Mouse (Mus musculus): ENCODE measurements around the gene Pard3. TPM values are rescaled to one million over a fixed set of nuclear protein-coding genes. Genes with fewer than 3 reads are reported as not detected.

Gene Pard3
- polyA plus RNA-seq, 1 experiment from 2014 or later: 12.7 TPM

DNA sequence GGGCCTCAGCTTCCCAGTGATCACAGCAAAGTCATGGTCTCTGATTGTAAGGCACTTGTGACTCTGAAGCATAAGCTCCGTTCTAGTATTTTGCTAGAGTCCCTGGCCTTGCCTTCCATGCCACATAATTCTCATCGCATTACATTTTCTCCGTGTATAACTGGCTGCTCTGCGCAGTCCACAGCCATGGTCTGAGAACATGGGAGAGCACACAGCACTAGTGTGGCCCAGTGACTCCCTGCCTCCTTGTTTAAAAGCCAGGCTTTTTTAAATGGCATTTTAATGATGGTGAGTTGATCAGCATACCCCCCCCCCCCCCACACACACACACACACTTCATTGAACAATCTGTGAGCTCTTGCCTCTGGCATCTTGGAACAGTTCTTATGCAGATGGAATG lies 508.8 kb downstream of the Pard3 start:
- H3K4me1 ChIP-seq (ENCODE audit: control insufficient read depth, insufficient read depth, low read length): no peaks in the 10 kb centered on the region
- no peak overlapping the region for H3K27ac ChIP-seq (ENCODE audit: low read length)
- ATAC-seq (replicated peaks; ENCODE audit: extremely low read depth, insufficient read depth, low FRiP score): no peak
- H3K36me3 ChIP-seq (ENCODE audit: control insufficient read depth, insufficient read depth): no peaks in the 10 kb centered on the region
- 90% methylated on average over 4 of the region's 4 CpGs for WGBS
- H3K4me2 ChIP-seq (ENCODE audit: low read depth, low read length): no peak overlapping the region
- no peak overlapping the region for H3K4me3 ChIP-seq (ENCODE audit: low read length)
- no peak overlapping the region for H3K9ac ChIP-seq (ENCODE audit: low read length)
- no peaks in the 10 kb centered on the region for H3K9me3 ChIP-seq (replicated peaks; ENCODE audit: control insufficient read depth, low read length)
- H3K27me3 ChIP-seq (ENCODE audit: control insufficient read depth, insufficient read depth, low read length): no peaks in the 10 kb centered on the region

DNA sequence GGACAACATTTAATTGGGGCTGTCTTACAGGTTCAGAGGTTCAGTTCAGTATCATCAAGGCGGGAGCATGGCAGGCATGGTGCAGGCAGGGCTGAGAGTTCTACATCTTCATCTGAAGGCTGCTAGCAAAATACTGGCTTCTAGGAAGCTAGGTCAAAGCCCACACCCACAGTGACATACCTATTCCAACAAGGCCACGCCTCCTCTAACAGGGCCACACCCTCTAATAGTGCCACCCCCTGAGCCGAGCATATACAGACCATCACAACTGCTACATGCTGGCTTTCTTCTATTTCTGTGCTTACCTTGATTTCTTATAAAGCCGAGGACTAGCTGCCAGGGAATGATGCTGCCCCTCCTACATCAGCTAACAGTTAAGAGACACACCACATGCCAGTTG lies 513.0 kb downstream of the Pard3 start:
- Histone ChIP-seq H3K4me1 (ENCODE audit: control insufficient read depth, insufficient read depth, low read length) (no peaks in the 10 kb centered on the region), H3K27ac (ENCODE audit: low read length) (no peak overlapping the region), H3K27me3 (ENCODE audit: control insufficient read depth, insufficient read depth, low read length) (no peaks in the 10 kb centered on the region), H3K36me3 (ENCODE audit: control insufficient read depth, insufficient read depth) (no peaks in the 10 kb centered on the region), H3K4me2 (ENCODE audit: low read depth, low read length) (no peak overlapping the region), H3K9me3 (replicated peaks; ENCODE audit: control insufficient read depth, low read length) (no peaks in the 10 kb centered on the region), H3K4me3 (ENCODE audit: low read length) (no peak overlapping the region), H3K9ac (ENCODE audit: low read length) (no peak overlapping the region)
- no peak for ATAC-seq (replicated peaks; ENCODE audit: extremely low read depth, insufficient read depth, low FRiP score)
- WGBS: 87% methylated on average over 4 of the region's 4 CpGs

DNA sequence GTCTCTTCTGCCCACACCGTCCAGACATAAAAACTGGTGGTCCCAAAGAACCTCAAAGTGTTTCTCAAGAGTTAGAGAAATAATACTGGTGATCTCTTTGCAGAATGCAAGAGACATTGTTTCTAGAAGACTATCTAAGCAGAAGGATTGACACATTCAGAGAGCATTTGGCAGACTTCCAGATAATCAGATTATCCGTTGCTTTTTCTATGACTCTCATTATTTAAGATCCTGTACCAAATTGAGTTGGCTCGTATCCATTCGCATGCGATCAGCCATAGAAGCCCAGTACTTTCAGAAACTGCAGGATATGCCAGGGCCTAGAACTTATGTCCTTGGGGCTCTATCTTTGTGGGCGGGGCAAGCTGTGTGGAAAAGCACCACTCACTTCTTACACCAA lies 514.0 kb downstream of the Pard3 start:
- no peak for ATAC-seq (replicated peaks; ENCODE audit: extremely low read depth, insufficient read depth, low FRiP score)

DNA sequence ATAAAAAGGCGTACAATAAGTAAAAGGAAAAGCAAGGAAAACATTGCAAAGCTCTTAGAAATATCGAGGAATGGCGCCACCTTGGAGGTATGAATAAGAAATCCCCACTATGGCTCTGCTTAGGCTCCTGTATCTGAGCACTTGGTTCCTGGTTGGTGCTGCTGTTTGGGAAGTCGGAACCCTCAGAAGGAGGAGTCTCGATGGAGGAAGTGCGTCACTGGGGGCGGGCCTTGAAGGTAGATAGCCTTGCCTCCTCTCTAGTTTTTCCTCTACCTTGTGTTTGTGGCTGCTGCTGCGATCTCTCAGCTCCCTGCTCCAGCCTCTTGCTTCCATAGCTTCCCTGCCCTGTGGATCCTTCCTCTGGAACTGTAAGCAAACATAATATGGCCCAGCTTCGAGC lies 515.7 kb downstream of the Pard3 start:
- Histone ChIP-seq H3K9ac (ENCODE audit: low read length) (no peak overlapping the region), H3K4me1 (ENCODE audit: control insufficient read depth, insufficient read depth, low read length) (no peaks in the 10 kb centered on the region), H3K4me2 (ENCODE audit: low read depth, low read length) (no peak overlapping the region), H3K27me3 (ENCODE audit: control insufficient read depth, insufficient read depth, low read length) (no peaks in the 10 kb centered on the region), H3K36me3 (ENCODE audit: control insufficient read depth, insufficient read depth) (no peaks in the 10 kb centered on the region), H3K9me3 (replicated peaks; ENCODE audit: control insufficient read depth, low read length) (no peaks in the 10 kb centered on the region), H3K4me3 (ENCODE audit: low read length) (no peak overlapping the region), H3K27ac (ENCODE audit: low read length) (no peak overlapping the region)
- WGBS: 87% methylated on average over 9 of the region's 9 CpGs
- no peak for ATAC-seq (replicated peaks; ENCODE audit: extremely low read depth, insufficient read depth, low FRiP score)

More for the DNA sequence above, 514.0 kb downstream of the Pard3 start:
- WGBS: 76% methylated on average over 6 of the region's 6 CpGs
- H3K4me2 ChIP-seq (ENCODE audit: low read depth, low read length): no peak overlapping the region
- no peak overlapping the region for H3K4me3 ChIP-seq (ENCODE audit: low read length)
- no peak overlapping the region for H3K27ac ChIP-seq (ENCODE audit: low read length)
- no peaks in the 10 kb centered on the region for H3K36me3 ChIP-seq (ENCODE audit: control insufficient read depth, insufficient read depth)
- H3K9ac ChIP-seq (ENCODE audit: low read length): no peak overlapping the region
- no peaks in the 10 kb centered on the region for H3K9me3 ChIP-seq (replicated peaks; ENCODE audit: control insufficient read depth, low read length)
- no peaks in the 10 kb centered on the region for H3K27me3 ChIP-seq (ENCODE audit: control insufficient read depth, insufficient read depth, low read length)
- H3K4me1 ChIP-seq (ENCODE audit: control insufficient read depth, insufficient read depth, low read length): no peaks in the 10 kb centered on the region

DNA sequence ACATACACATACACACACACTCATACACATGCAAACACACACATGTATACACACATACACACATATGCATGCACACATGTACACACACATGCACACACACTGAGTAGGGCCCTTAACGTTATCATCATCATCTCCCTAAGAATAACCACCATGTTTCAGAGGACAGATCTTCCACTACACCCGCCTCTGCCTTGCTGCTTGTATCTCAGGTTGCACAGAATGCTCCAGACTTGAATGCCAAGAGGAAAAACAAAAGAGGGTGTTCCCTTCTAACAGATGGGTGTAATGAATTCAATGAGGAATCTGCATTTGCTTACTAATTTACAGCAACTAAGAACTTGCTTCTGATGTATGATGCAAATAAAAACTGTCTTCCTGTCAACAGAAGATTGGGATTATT lies 519.7 kb downstream of the Pard3 start:
- Histone ChIP-seq H3K4me2 (ENCODE audit: low read depth, low read length) (no peak overlapping the region), H3K4me1 (ENCODE audit: control insufficient read depth, insufficient read depth, low read length) (peaks cover 14% of the 10 kb centered on the region), H3K36me3 (ENCODE audit: control insufficient read depth, insufficient read depth) (no peaks in the 10 kb centered on the region), H3K27me3 (ENCODE audit: control insufficient read depth, insufficient read depth, low read length) (no peaks in the 10 kb centered on the region), H3K9ac (ENCODE audit: low read length) (no peak overlapping the region), H3K9me3 (replicated peaks; ENCODE audit: control insufficient read depth, low read length) (no peaks in the 10 kb centered on the region), H3K4me3 (ENCODE audit: low read length) (no peak overlapping the region), H3K27ac (ENCODE audit: low read length) (no peak overlapping the region)
- no peak for ATAC-seq (replicated peaks; ENCODE audit: extremely low read depth, insufficient read depth, low FRiP score)
- WGBS: 76% methylated on average over 2 of the region's 2 CpGs

DNA sequence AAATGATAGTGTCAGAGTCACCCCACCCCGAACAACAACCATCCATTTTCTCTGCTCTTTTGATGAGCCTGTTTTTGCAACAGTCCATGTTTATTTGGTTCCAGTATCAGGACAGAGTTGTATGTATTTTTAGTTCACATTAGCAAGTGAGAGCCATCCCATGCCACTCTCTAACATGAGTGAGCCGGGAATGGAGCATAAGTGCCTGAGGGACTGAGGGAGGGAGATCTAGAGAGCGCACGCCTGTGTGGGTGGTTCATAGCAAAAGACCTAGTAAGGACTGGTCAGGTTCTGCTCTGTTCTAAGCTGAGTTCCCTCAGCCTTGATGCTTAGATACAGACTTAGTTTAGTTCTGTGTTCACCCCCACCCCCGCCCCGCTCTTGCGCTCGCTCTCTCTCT lies 521.9 kb downstream of the Pard3 start:
- Histone ChIP-seq H3K9ac (ENCODE audit: low read length) (no peak overlapping the region), H3K36me3 (ENCODE audit: control insufficient read depth, insufficient read depth) (no peaks in the 10 kb centered on the region), H3K27ac (ENCODE audit: low read length) (no peak overlapping the region), H3K4me2 (ENCODE audit: low read depth, low read length) (no peak overlapping the region), H3K4me1 (ENCODE audit: control insufficient read depth, insufficient read depth, low read length) (peaks cover 14% of the 10 kb centered on the region), H3K9me3 (replicated peaks; ENCODE audit: control insufficient read depth, low read length) (no peaks in the 10 kb centered on the region), H3K27me3 (ENCODE audit: control insufficient read depth, insufficient read depth, low read length) (no peaks in the 10 kb centered on the region), H3K4me3 (ENCODE audit: low read length) (no peak overlapping the region)
- no peak for ATAC-seq (replicated peaks; ENCODE audit: extremely low read depth, insufficient read depth, low FRiP score)
- 80% methylated on average over 8 of the region's 8 CpGs for WGBS

DNA sequence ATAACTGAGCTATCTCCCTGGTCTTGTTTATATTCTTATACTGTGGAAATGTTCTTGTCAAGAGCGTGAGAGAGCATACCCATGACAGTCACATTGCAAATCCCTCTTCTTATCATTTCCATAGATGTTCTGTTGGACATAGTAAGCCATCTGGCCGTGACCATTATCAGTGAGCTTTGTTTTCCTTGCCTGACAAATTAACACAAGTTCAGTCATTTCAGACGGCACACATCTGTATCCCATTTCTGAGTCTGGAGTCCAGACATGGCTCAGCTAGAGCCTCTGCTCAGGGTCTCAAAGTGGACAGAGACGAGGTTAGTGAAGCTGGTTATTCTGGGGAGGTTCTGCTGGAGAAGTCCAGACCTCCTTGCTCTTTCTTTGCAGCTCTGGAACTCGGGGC lies 523.0 kb downstream of the Pard3 start:
- no peak overlapping the region for H3K4me3 ChIP-seq (ENCODE audit: low read length)
- peaks cover 14% of the 10 kb centered on the region for H3K4me1 ChIP-seq (ENCODE audit: control insufficient read depth, insufficient read depth, low read length)
- WGBS: 38% methylated on average over 5 of the region's 5 CpGs
- no peak overlapping the region for H3K4me2 ChIP-seq (ENCODE audit: low read depth, low read length)
- no peak overlapping the region for H3K9ac ChIP-seq (ENCODE audit: low read length)
- no peaks in the 10 kb centered on the region for H3K36me3 ChIP-seq (ENCODE audit: control insufficient read depth, insufficient read depth)
- H3K27me3 ChIP-seq (ENCODE audit: control insufficient read depth, insufficient read depth, low read length): no peaks in the 10 kb centered on the region
- ATAC-seq (replicated peaks; ENCODE audit: extremely low read depth, insufficient read depth, low FRiP score): no peak
- H3K9me3 ChIP-seq (replicated peaks; ENCODE audit: control insufficient read depth, low read length): no peaks in the 10 kb centered on the region
- no peak overlapping the region for H3K27ac ChIP-seq (ENCODE audit: low read length)

DNA sequence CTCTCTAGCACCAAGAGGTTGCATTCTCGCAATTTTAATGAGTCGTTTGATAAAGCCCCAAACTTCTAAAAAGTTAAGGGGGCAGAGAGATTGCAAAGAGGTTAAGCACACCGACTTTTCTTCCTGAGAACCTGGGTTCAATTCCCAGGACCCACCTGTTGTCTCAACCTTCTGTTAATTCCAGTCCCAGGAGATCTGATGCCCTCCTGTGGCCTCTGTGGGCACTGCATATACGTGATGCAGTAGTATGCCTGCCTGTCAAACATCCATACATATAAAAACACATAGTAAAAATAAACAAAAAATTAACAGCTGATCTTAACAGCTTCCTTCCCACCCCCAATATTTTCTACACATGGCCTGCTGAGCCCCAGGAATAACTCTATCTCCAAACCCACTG lies 524.6 kb downstream of the Pard3 start:
- Histone ChIP-seq H3K9me3 (replicated peaks; ENCODE audit: control insufficient read depth, low read length) (no peaks in the 10 kb centered on the region), H3K4me2 (ENCODE audit: low read depth, low read length) (no peak overlapping the region), H3K4me1 (ENCODE audit: control insufficient read depth, insufficient read depth, low read length) (peaks cover 14% of the 10 kb centered on the region), H3K27ac (ENCODE audit: low read length) (no peak overlapping the region), H3K36me3 (ENCODE audit: control insufficient read depth, insufficient read depth) (no peaks in the 10 kb centered on the region), H3K4me3 (ENCODE audit: low read length) (no peak overlapping the region), H3K9ac (ENCODE audit: low read length) (no peak overlapping the region), H3K27me3 (ENCODE audit: control insufficient read depth, insufficient read depth, low read length) (no peaks in the 10 kb centered on the region)
- no peak for ATAC-seq (replicated peaks; ENCODE audit: extremely low read depth, insufficient read depth, low FRiP score)
- WGBS: 80% methylated on average over 4 of the region's 4 CpGs

DNA sequence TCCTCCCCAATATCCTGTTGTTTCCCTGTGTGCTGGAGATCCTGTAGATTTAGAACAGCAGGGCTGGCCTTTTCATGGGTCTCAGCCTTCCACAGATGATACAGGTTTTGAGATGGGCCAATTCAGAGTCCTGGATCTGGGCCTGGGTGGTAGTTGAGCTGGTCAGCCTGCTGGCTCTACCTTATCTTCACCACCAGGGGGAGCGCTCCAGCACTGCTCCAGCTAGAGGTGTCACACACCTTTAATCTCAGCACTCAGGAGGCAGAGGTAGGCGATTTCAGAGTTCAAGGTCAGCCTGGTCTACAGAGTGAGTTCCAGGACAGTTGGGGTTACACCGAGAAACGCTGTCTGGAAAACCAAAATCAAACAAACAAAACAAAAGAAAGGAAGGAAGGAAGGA lies 525.6 kb downstream of the Pard3 start:
- Histone ChIP-seq H3K36me3 (ENCODE audit: control insufficient read depth, insufficient read depth) (no peaks in the 10 kb centered on the region), H3K9ac (ENCODE audit: low read length) (no peak overlapping the region), H3K27ac (ENCODE audit: low read length) (no peak overlapping the region), H3K4me3 (ENCODE audit: low read length) (no peak overlapping the region), H3K27me3 (ENCODE audit: control insufficient read depth, insufficient read depth, low read length) (no peaks in the 10 kb centered on the region), H3K9me3 (replicated peaks; ENCODE audit: control insufficient read depth, low read length) (no peaks in the 10 kb centered on the region), H3K4me2 (ENCODE audit: low read depth, low read length) (no peak overlapping the region), H3K4me1 (ENCODE audit: control insufficient read depth, insufficient read depth, low read length) (peaks cover 14% of the 10 kb centered on the region)
- 40% methylated on average over 4 of the region's 4 CpGs for WGBS
- ATAC-seq (replicated peaks; ENCODE audit: extremely low read depth, insufficient read depth, low FRiP score): no peak

DNA sequence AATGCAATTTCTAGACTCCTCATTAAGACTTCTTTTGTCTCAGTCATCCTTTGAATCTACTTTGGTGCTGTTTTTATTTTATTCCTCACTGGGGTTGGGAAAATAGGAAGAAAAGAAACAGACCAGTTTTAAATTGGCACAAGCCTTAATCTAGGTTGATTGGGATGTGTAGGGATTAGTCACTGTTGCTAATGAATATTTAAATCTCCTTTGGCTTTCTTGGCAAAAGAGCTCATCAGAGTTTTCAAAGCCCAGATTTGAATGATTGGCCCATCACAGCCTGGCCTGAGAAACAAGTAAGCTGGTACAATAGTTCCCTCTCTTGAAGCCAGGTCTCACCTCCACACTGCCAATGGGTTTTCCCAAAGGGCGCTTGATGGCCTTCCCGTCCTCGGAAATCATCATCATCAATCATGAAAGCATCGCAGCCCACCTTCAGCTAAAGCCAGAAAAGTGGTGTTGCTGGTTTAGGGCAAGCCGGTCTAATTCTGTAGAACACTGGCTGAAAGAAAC lies 527.0 kb downstream of the Pard3 start:
- no peak overlapping the region for H3K27ac ChIP-seq (ENCODE audit: low read length)
- H3K27me3 ChIP-seq (ENCODE audit: control insufficient read depth, insufficient read depth, low read length): no peaks in the 10 kb centered on the region
- H3K9ac ChIP-seq (ENCODE audit: low read length): no peak overlapping the region
- H3K4me1 ChIP-seq (ENCODE audit: control insufficient read depth, insufficient read depth, low read length): peaks cover 10% of the 10 kb centered on the region
- no peaks in the 10 kb centered on the region for H3K36me3 ChIP-seq (ENCODE audit: control insufficient read depth, insufficient read depth)
- WGBS: 96% methylated on average over 5 of the region's 5 CpGs
- no peaks in the 10 kb centered on the region for H3K9me3 ChIP-seq (replicated peaks; ENCODE audit: control insufficient read depth, low read length)
- ATAC-seq (replicated peaks; ENCODE audit: extremely low read depth, insufficient read depth, low FRiP score): no peak
- no peak overlapping the region for H3K4me2 ChIP-seq (ENCODE audit: low read depth, low read length)
- no peak overlapping the region for H3K4me3 ChIP-seq (ENCODE audit: low read length)
